In the genomic region with DNA sequence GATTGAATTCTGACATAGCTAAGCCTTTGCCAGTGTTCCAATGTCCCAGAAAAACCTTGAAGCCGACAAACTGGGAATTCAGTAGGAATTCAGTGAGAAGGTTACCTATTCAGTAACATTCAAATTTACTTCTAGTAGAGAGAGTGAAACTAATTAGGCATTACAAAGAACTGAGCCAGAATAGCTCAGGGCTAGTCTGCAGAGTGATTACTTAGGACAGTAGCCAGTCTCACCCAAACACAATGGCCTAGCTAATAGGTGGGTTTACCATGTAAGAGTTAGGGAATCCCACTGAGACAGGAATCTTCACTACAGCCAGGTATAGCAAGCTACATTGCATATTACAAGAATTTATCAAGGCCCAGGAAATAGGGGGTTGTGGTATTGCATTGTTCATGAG, we compare ENCODE assay signal across 24 mouse cellular contexts. TPM values are rescaled to one million over a fixed set of nuclear protein-coding genes. Genes with fewer than 3 reads are reported as not detected.
"Had no signal": no experiment of that assay in that cellular context is flagged by ENCODE, and none has a peak within 500 bp of the region (broad histone marks: within the 10 kb centered on the region; RNA-seq: fewer than 3 reads in every experiment).

No protein-coding gene starts in this region.

RNA-seq across cellular contexts. Expression of a gene that starts 22.7 kb away (rescaled TPM):
- polyA plus RNA-seq: heart, embryonic 12.5 days; heart, embryonic 13.5 days; heart, embryonic 14.5 days; heart, embryonic 15.5 days; heart, postnatal 0 days; hindbrain, embryonic 10.5 days; hindbrain, embryonic 11.5 days; hindbrain, embryonic 12.5 days; hindbrain, embryonic 13.5 days; hindbrain, embryonic 14.5 days; hindbrain, embryonic 15.5 days; hindbrain, embryonic 16.5 days; inflammation-experienced regulatory T-cells, adult 6 months; intestine, embryonic 14.5 days; intestine, embryonic 15.5 days; intestine, embryonic 16.5 days; intestine, postnatal 0 days; kidney, embryonic 14.5 days; kidney, embryonic 15.5 days; kidney, embryonic 16.5 days; kidney, postnatal 0 days; large intestine, adult 2 months had no signal

RNA-seq across cellular contexts. Expression of a gene that starts 29.1 kb away (rescaled TPM):
- polyA plus RNA-seq: heart, embryonic 11.5 days; heart, embryonic 12.5 days; heart, embryonic 13.5 days; heart, embryonic 14.5 days; heart, embryonic 15.5 days; heart, embryonic 16.5 days; heart, postnatal 0 days; inflammation-experienced regulatory T-cells, adult 6 months; intestine, embryonic 14.5 days; intestine, embryonic 15.5 days; intestine, embryonic 16.5 days; intestine, postnatal 0 days; kidney, embryonic 14.5 days; kidney, embryonic 15.5 days; kidney, embryonic 16.5 days; kidney, postnatal 0 days; large intestine, adult 2 months had no signal

RNA-seq across cellular contexts. Expression of a gene that starts 49.1 kb away (rescaled TPM):
- polyA plus RNA-seq: heart, embryonic 11.5 days; heart, embryonic 12.5 days; heart, embryonic 13.5 days; heart, embryonic 14.5 days; heart, embryonic 15.5 days; heart, postnatal 0 days; hindbrain, embryonic 10.5 days; inflammation-experienced regulatory T-cells, adult 6 months; intestine, embryonic 14.5 days; intestine, embryonic 15.5 days; intestine, postnatal 0 days; kidney, embryonic 14.5 days; kidney, embryonic 15.5 days; kidney, embryonic 16.5 days; kidney, postnatal 0 days; large intestine, adult 2 months had no signal
